Mouse (Mus musculus): ENCODE data around the gene Pabpc6. TPM values are rescaled to one million over a fixed set of nuclear protein-coding genes. Genes with fewer than 3 reads are reported as not detected.

The Pabpc6 gene
- not detected in 2 replicates for polyA plus RNA-seq (2014; fragmentation: Nextera tagmentation; extraction: Ambion mirVana)

- no peak within 1 kb of the TSS for H3K4me2 ChIP-seq (ENCODE audit: low read depth, low read length)
- no peak within 1 kb of the TSS for H3K9ac ChIP-seq (ENCODE audit: low read depth, low read length)
- 92% methylated on average over 36 of the region's 36 CpGs for WGBS
- H3K9me3 ChIP-seq (ENCODE audit: control insufficient read depth, low read length), result peaks cover 5% of the 10 kb centered on the region; the same call in 1 of the 2 replicates
- no peaks in the 10 kb centered on the region for H3K36me3 ChIP-seq (ENCODE audit: control insufficient read depth, insufficient read depth, low read length)
- no peak within 1 kb of the TSS for H3K27ac ChIP-seq (replicated peaks; ENCODE audit: low read depth, low read length)
- H3K4me3 ChIP-seq (ENCODE audit: low read depth, low read length), result no peak within 1 kb of the TSS
- H3K4me1 ChIP-seq (ENCODE audit: control insufficient read depth, insufficient read depth, low read length), result no peaks in the 10 kb centered on the region
- peaks cover 4% of the 10 kb centered on the region; the same call in 1 of the 2 replicates for H3K27me3 ChIP-seq (replicated peaks; ENCODE audit: control insufficient read depth, insufficient read depth, low read length)
- DNase-seq (ENCODE audit: low spot score) (no peak), ATAC-seq (ENCODE audit: low read depth) (no peak)
These were observed at the start of gene Pabpc6 for GRCm38 (mm10) chr17:9669283-9669905. Gene Pabpc6, minus strand, starts transcription at chr17:9669717.

- peaks cover 9% of the 10 kb centered on the region; the same call in 1 of the 2 replicates for H3K9me3 ChIP-seq (ENCODE audit: control insufficient read depth, low read length)
- H3K4me1 ChIP-seq (ENCODE audit: control insufficient read depth, insufficient read depth, low read length), result no peaks in the 10 kb centered on the region
- H3K27ac ChIP-seq (replicated peaks; ENCODE audit: low read depth, low read length), result no peak overlapping the region
- ATAC-seq (ENCODE audit: low read depth), result no peak
- WGBS, result 86% methylated on average over 6 of the region's 6 CpGs
- no peak overlapping the region for H3K4me2 ChIP-seq (ENCODE audit: low read depth, low read length)
- H3K4me3 ChIP-seq (ENCODE audit: low read depth, low read length), result no peak overlapping the region
- DNase-seq (ENCODE audit: low spot score), result no peak
- no peak overlapping the region for H3K9ac ChIP-seq (ENCODE audit: low read depth, low read length)
- no peaks in the 10 kb centered on the region for H3K27me3 ChIP-seq (replicated peaks; ENCODE audit: control insufficient read depth, insufficient read depth, low read length)
- no peaks in the 10 kb centered on the region for H3K36me3 ChIP-seq (ENCODE audit: control insufficient read depth, insufficient read depth, low read length)
These were observed 41.4 kb upstream of the Pabpc6 start for GRCm38 (mm10) chr17:9710910-9711309.

- Histone ChIP-seq H3K4me3 (ENCODE audit: low read depth, low read length) (no peak overlapping the region), H3K27me3 (replicated peaks; ENCODE audit: control insufficient read depth, insufficient read depth, low read length) (no peaks in the 10 kb centered on the region), H3K4me2 (ENCODE audit: low read depth, low read length) (no peak overlapping the region), H3K9me3 (ENCODE audit: control insufficient read depth, low read length) (no peaks in the 10 kb centered on the region), H3K9ac (ENCODE audit: low read depth, low read length) (no peak overlapping the region), H3K4me1 (ENCODE audit: control insufficient read depth, insufficient read depth, low read length) (no peaks in the 10 kb centered on the region), H3K27ac (replicated peaks; ENCODE audit: low read depth, low read length) (no peak overlapping the region), H3K36me3 (ENCODE audit: control insufficient read depth, insufficient read depth, low read length) (no peaks in the 10 kb centered on the region)
- ATAC-seq (ENCODE audit: low read depth) (no peak), DNase-seq (ENCODE audit: low spot score) (no peak)
- 87% methylated on average over 3 of the region's 3 CpGs for WGBS
These were observed 39.4 kb upstream of the Pabpc6 start for GRCm38 (mm10) chr17:9708888-9709287.

- H3K4me1 ChIP-seq (ENCODE audit: control insufficient read depth, insufficient read depth, low read length), result no peaks in the 10 kb centered on the region
- no peak overlapping the region for H3K4me3 ChIP-seq (ENCODE audit: low read depth, low read length)
- H3K9me3 ChIP-seq (ENCODE audit: control insufficient read depth, low read length), result no peaks in the 10 kb centered on the region
- H3K4me2 ChIP-seq (ENCODE audit: low read depth, low read length), result no peak overlapping the region
- no peaks in the 10 kb centered on the region for H3K27me3 ChIP-seq (replicated peaks; ENCODE audit: control insufficient read depth, insufficient read depth, low read length)
- H3K36me3 ChIP-seq (ENCODE audit: control insufficient read depth, insufficient read depth, low read length), result no peaks in the 10 kb centered on the region
- H3K9ac ChIP-seq (ENCODE audit: low read depth, low read length), result no peak overlapping the region
- no peak for DNase-seq (ENCODE audit: low spot score)
- H3K27ac ChIP-seq (replicated peaks; ENCODE audit: low read depth, low read length), result no peak overlapping the region
- 77% methylated on average over 1 of the region's 1 CpGs for WGBS
- ATAC-seq (ENCODE audit: low read depth), result no peak
These were observed 37.8 kb upstream of the Pabpc6 start for GRCm38 (mm10) chr17:9707356-9707755.

GRCm38 (mm10) chr17:9697763-9698162, 28.2 kb upstream of the Pabpc6 start:
- WGBS, result 76% methylated on average over 7 of the region's 7 CpGs
- peak; percentile 13 for DNase-seq (ENCODE audit: low spot score)
- no peaks in the 10 kb centered on the region for H3K36me3 ChIP-seq (ENCODE audit: control insufficient read depth, insufficient read depth, low read length)
- no peak overlapping the region for H3K4me3 ChIP-seq (ENCODE audit: low read depth, low read length)
- no peak overlapping the region for H3K9ac ChIP-seq (ENCODE audit: low read depth, low read length)
- no peak overlapping the region for H3K27ac ChIP-seq (replicated peaks; ENCODE audit: low read depth, low read length)
- H3K4me1 ChIP-seq (ENCODE audit: control insufficient read depth, insufficient read depth, low read length), result no peaks in the 10 kb centered on the region
- ATAC-seq (ENCODE audit: low read depth), result no peak
- H3K27me3 ChIP-seq (replicated peaks; ENCODE audit: control insufficient read depth, insufficient read depth, low read length), result no peaks in the 10 kb centered on the region
- no peak overlapping the region for H3K4me2 ChIP-seq (ENCODE audit: low read depth, low read length)
- no peaks in the 10 kb centered on the region for H3K9me3 ChIP-seq (ENCODE audit: control insufficient read depth, low read length)

GRCm38 (mm10) chr17:9691251-9691650, 21.7 kb upstream of the Pabpc6 start:
- Histone ChIP-seq H3K4me3 (ENCODE audit: low read depth, low read length) (no peak overlapping the region), H3K36me3 (ENCODE audit: control insufficient read depth, insufficient read depth, low read length) (no peaks in the 10 kb centered on the region), H3K4me2 (ENCODE audit: low read depth, low read length) (no peak overlapping the region), H3K27ac (replicated peaks; ENCODE audit: low read depth, low read length) (no peak overlapping the region), H3K9ac (ENCODE audit: low read depth, low read length) (no peak overlapping the region), H3K27me3 (replicated peaks; ENCODE audit: control insufficient read depth, insufficient read depth, low read length) (no peaks in the 10 kb centered on the region), H3K4me1 (ENCODE audit: control insufficient read depth, insufficient read depth, low read length) (no peaks in the 10 kb centered on the region), H3K9me3 (ENCODE audit: control insufficient read depth, low read length) (no peaks in the 10 kb centered on the region)
- DNase-seq (ENCODE audit: low spot score), result no peak
- 70% methylated on average over 4 of the region's 4 CpGs for WGBS
- no peak for ATAC-seq (ENCODE audit: low read depth)

- ATAC-seq (ENCODE audit: low read depth), result no peak
- WGBS, result 70% methylated on average over 4 of the region's 4 CpGs
- H3K4me2 ChIP-seq (ENCODE audit: low read depth, low read length), result no peak overlapping the region
These were observed 14.1 kb upstream of the Pabpc6 start for GRCm38 (mm10) chr17:9683539-9684155.

GRCm38 (mm10) chr17:9680741-9681140, 11.2 kb upstream of the Pabpc6 start:
- H3K36me3 ChIP-seq (ENCODE audit: control insufficient read depth, insufficient read depth, low read length), result no peaks in the 10 kb centered on the region
- no peak for DNase-seq (ENCODE audit: low spot score)
- no peak overlapping the region for H3K27ac ChIP-seq (replicated peaks; ENCODE audit: low read depth, low read length)
- H3K4me1 ChIP-seq (ENCODE audit: control insufficient read depth, insufficient read depth, low read length), result no peaks in the 10 kb centered on the region
- no peaks in the 10 kb centered on the region for H3K27me3 ChIP-seq (replicated peaks; ENCODE audit: control insufficient read depth, insufficient read depth, low read length)
- ATAC-seq (ENCODE audit: low read depth), result no peak
- H3K4me2 ChIP-seq (ENCODE audit: low read depth, low read length), result no peak overlapping the region
- H3K9me3 ChIP-seq (ENCODE audit: control insufficient read depth, low read length), result no peaks in the 10 kb centered on the region
- no peak overlapping the region for H3K9ac ChIP-seq (ENCODE audit: low read depth, low read length)
- no peak overlapping the region for H3K4me3 ChIP-seq (ENCODE audit: low read depth, low read length)
- 49% methylated on average over 8 of the region's 8 CpGs for WGBS

More at GRCm38 (mm10) chr17:9683539-9684155, 14.1 kb upstream of the Pabpc6 start:
- Histone ChIP-seq H3K36me3 (ENCODE audit: control insufficient read depth, insufficient read depth, low read length) (no peaks in the 10 kb centered on the region), H3K9me3 (ENCODE audit: control insufficient read depth, low read length) (no peaks in the 10 kb centered on the region), H3K4me3 (ENCODE audit: low read depth, low read length) (no peak overlapping the region), H3K27ac (replicated peaks; ENCODE audit: low read depth, low read length) (no peak overlapping the region), H3K4me1 (ENCODE audit: control insufficient read depth, insufficient read depth, low read length) (no peaks in the 10 kb centered on the region), H3K9ac (ENCODE audit: low read depth, low read length) (no peak overlapping the region), H3K27me3 (replicated peaks; ENCODE audit: control insufficient read depth, insufficient read depth, low read length) (no peaks in the 10 kb centered on the region)
- no peak for DNase-seq (ENCODE audit: low spot score)

Data from embryonic facial prominence, embryonic 14.5 days (tissue).